Mouse (Mus musculus) subcutaneous adipose tissue, adult 2 months (tissue): ENCODE measurements around the gene Serhl. TPM values are rescaled to one million over a fixed set of nuclear protein-coding genes. Genes with fewer than 3 reads are reported as not detected.

Source experiments
- polyA plus RNA-seq: library from polyadenylated mRNA; depleted of rRNA; stranded (reverse); fragments of >200 nt; gene quantifications from 2 replicates; pipeline ENCODE4 v1.2.3, GENCODE M21; 2012; ENCODE audit warnings: low replicate concordance; rRNA removed

The Serhl gene
- 79.8 and 124 TPM in 2 replicates for polyA plus RNA-seq

GRCm38 (mm10) chr15:83089429-83089605, at the start of gene Serhl:
TSS of gene Serhl (plus strand) at chr15:83089506.

GRCm38 (mm10) chr15:83122566-83123145, 33.4 kb downstream of the Serhl start, which contains the start of gene Rrp7a:
TSS of gene Rrp7a (minus strand) at chr15:83122801.

GRCm38 (mm10) chr15:83149196-83150072, 60.1 kb downstream of the Serhl start, which contains the start of gene Poldip3:
TSS of gene Poldip3 (minus strand) at chr15:83149384.

Other genes with a start within 250 kb of the Serhl start
- gene Tcf20, start 101.6 kb upstream of the Serhl start, polyA plus RNA-seq, result 17.1 and 20.2 TPM in 2 replicates
- 10.2 and 14.0 TPM in 2 replicates for gene Nfam1, start 56.2 kb upstream of the Serhl start, polyA plus RNA-seq
- gene Rrp7a, start 33.3 kb downstream of the Serhl start, polyA plus RNA-seq, result 86.9 and 155 TPM in 2 replicates
- gene Poldip3, start 59.9 kb downstream of the Serhl start, polyA plus RNA-seq, result 54.5 and 96.4 TPM in 2 replicates
- 299 and 374 TPM in 2 replicates for gene Cyb5r3, start 83.1 kb downstream of the Serhl start, polyA plus RNA-seq
- 33.5 and 133 TPM in 2 replicates for gene A4galt, start 162.3 kb downstream of the Serhl start, polyA plus RNA-seq